Mouse (Mus musculus): ENCODE results near the gene Adamts5.

Adamts5 gene

GRCm38 (mm10) chr16:85822330-85822916, 79.2 kb downstream of the Adamts5 start:
- DNase-seq (ENCODE audit: low spot score in 2 of 2): no peak

DNA sequence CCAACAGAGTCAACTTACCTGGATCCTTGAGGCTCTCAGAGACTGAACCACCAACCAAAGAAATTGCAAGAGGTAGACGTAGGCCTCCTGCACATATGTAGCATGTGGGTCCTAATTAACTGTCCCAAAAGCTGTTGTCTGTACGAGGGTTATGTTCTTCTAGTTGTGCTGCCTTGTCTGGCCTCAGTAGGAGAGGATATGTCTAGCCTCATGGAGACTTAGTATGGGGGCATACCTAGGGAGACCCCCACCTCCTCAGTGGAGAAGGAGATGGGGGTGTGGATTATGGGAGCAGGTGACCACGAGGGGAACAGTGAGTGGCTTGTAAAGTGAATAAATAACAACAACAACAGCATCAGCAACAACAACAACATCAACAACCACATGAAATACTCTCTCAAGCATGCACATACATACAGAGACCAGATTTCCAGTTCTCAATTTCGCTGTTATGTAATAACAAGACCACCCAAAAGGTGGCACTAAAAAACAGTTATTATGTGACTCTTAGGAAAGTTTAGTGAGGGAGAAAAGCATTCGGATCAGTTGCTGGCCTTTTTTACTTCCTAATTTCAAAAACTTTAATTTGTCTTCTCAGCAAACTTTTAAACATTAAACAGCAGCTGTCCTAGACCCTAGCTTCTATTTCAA, 81.7 kb downstream of the Adamts5 start:
- no peak for DNase-seq (ENCODE audit: low spot score in 2 of 2)

DNA sequence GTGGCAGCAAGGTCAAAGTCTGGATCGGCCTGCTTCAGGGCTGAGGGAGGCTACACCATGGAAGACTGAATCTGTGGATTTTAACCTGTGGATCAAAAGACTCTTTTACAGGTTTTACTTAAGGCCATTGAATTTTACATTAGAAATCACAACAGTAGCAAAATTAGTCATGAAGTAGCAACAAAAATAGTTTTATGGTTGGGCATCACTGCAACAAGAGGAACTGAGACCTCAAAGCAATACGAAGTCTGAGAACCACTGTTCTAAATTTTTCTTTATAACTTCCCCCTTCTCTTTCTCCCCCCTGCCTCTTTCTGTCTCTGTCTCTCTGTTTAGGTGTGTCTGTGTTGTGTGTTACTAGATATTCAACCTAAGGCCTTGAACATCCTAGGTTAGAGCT, 87.5 kb downstream of the Adamts5 start:
- no peak for DNase-seq (ENCODE audit: low spot score in 2 of 2)

GRCm38 (mm10) chr16:85807626-85808025, 94.0 kb downstream of the Adamts5 start:
- DNase-seq (ENCODE audit: low spot score in 2 of 2): peak in 1 of 2 experiments; percentile 68

- peak in 1 of 2 experiments; percentile 65 for DNase-seq (ENCODE audit: low spot score in 2 of 2)
Measured at GRCm38 (mm10) chr16:85807072-85807471, 94.6 kb downstream of the Adamts5 start.
